Mouse (Mus musculus) midbrain, embryonic 11.5 days (tissue): ENCODE results near the gene Gnat3. TPM values are rescaled to one million over a fixed set of nuclear protein-coding genes. Genes with fewer than 3 reads are reported as not detected.

Source experiments
- ATAC-seq: fragments of 200-750 bp; cut with Nextera tagmentation; 2 replicates; pipeline ENCODE4 v1.8.0; 2017; ENCODE audit warnings: moderate TSS enrichment, moderate library complexity; ENCODE audit not compliant: low FRiP score
- DNase-seq: peaks from one replicate; pipeline ENCODE4 v3.0.0; 2015; ENCODE audit warnings: low spot score; ENCODE audit errors: missing footprints
- H3K27ac ChIP-seq: fragments of 300-500 bp; sonication (generic); 2 replicates; pipeline ENCODE4 v1.5.1; 2014; ENCODE audit warnings: low read depth, low read length
- H3K27me3 ChIP-seq: fragments of 300-500 bp; sonication (generic); 2 replicates; pipeline ENCODE4 v1.6.1; 2014; ENCODE audit warnings: mild to moderate bottlenecking, low read length, moderate library complexity, mixed read lengths; ENCODE audit not compliant: control insufficient read depth, insufficient read depth
- H3K36me3 ChIP-seq: fragments of 300-500 bp; sonication (generic); 2 replicates; pipeline ENCODE4 v1.6.1; 2014; ENCODE audit warnings: mild to moderate bottlenecking, low read length, moderate library complexity, mixed read lengths; ENCODE audit not compliant: control insufficient read depth, insufficient read depth
- H3K4me1 ChIP-seq: fragments of 300-500 bp; sonication (generic); 2 replicates; pipeline ENCODE4 v1.6.1; 2014; ENCODE audit warnings: low read length; ENCODE audit not compliant: control insufficient read depth, insufficient read depth
- H3K4me2 ChIP-seq: fragments of 300-500 bp; sonication (generic); 2 replicates; pipeline ENCODE4 v1.6.1; 2014; ENCODE audit warnings: mild to moderate bottlenecking, moderate library complexity
- H3K4me3 ChIP-seq: fragments of 300-500 bp; sonication (generic); 2 replicates; pipeline ENCODE4 v1.5.1; 2014; ENCODE audit warnings: low read depth, low read length
- H3K9ac ChIP-seq: fragments of 300-500 bp; sonication (generic); 2 replicates; pipeline ENCODE4 v1.6.1; 2014; ENCODE audit warnings: low read length
- H3K9me3 ChIP-seq: fragments of 300-500 bp; sonication (generic); 2 replicates; pipeline ENCODE4 v1.6.1; 2016; ENCODE audit warnings: low read length; ENCODE audit not compliant: control insufficient read depth
- WGBS: fragments of 180-500 bp; shearing (Covaris S2); extraction: QIAGEN DNeasy Blood & Tissue Kit; methylation state at CpG from one replicate; pipeline ENCODE4 v1.1.7; 2014; 5-methylcytosine and 5-hydroxymethylcytosine counted together
- polyA plus RNA-seq: library from polyadenylated mRNA; unstranded; fragments of >200 nt; fragmentation: Nextera tagmentation; extraction: Ambion mirVana; gene quantifications from 2 replicates; pipeline ENCODE4 v1.2.1, GENCODE M21; 2014

The Gnat3 gene
- polyA plus RNA-seq, 1 experiment from 2014 or later: 0.45 TPM

- no peak overlapping the region for H3K4me2 ChIP-seq
- ATAC-seq (no peak), DNase-seq (no peak)
- 65% methylated on average over 6 of the region's 6 CpGs for WGBS
- H3K27me3 ChIP-seq: no peaks in the 10 kb centered on the region
- H3K4me1 ChIP-seq: no peaks in the 10 kb centered on the region
- no peak overlapping the region for H3K9ac ChIP-seq
- no peak overlapping the region for H3K27ac ChIP-seq
- H3K4me3 ChIP-seq: no peak overlapping the region
- H3K9me3 ChIP-seq: no peaks in the 10 kb centered on the region
- H3K36me3 ChIP-seq: no peaks in the 10 kb centered on the region
Measured at GRCm38 (mm10) chr5:18000185-18000584, 37.8 kb downstream of the Gnat3 start.

- DNase-seq (no peak), ATAC-seq (no peak)
- Histone ChIP-seq H3K4me3 (no peak overlapping the region), H3K27me3 (no peaks in the 10 kb centered on the region), H3K4me1 (no peaks in the 10 kb centered on the region), H3K9ac (no peak overlapping the region), H3K9me3 (no peaks in the 10 kb centered on the region), H3K4me2 (no peak overlapping the region), H3K27ac (no peak overlapping the region), H3K36me3 (no peaks in the 10 kb centered on the region)
- 29% methylated on average over 4 of the region's 4 CpGs for WGBS
Measured at GRCm38 (mm10) chr5:18001646-18002045, 39.3 kb downstream of the Gnat3 start.

GRCm38 (mm10) chr5:18003675-18004074 lies 41.3 kb downstream of the Gnat3 start:
- WGBS: 86% methylated on average over 6 of the region's 6 CpGs

GRCm38 (mm10) chr5:18004824-18005611 lies 42.7 kb downstream of the Gnat3 start:
- WGBS: 57% methylated on average over 3 of the region's 3 CpGs
- H3K9ac ChIP-seq: no peak overlapping the region
- H3K4me1 ChIP-seq: no peaks in the 10 kb centered on the region
- no peak overlapping the region for H3K27ac ChIP-seq
- no peaks in the 10 kb centered on the region for H3K27me3 ChIP-seq
- no peak overlapping the region for H3K4me2 ChIP-seq
- DNase-seq (no peak), ATAC-seq (peak; percentile 71; the same call in 1 of the 2 replicates)
- H3K9me3 ChIP-seq: no peaks in the 10 kb centered on the region
- H3K4me3 ChIP-seq: no peak overlapping the region
- H3K36me3 ChIP-seq: no peaks in the 10 kb centered on the region

More at GRCm38 (mm10) chr5:18003675-18004074, 41.3 kb downstream of the Gnat3 start:
- no peak overlapping the region for H3K27ac ChIP-seq
- no peaks in the 10 kb centered on the region for H3K27me3 ChIP-seq
- DNase-seq: no peak
- ATAC-seq: no peak
- no peak overlapping the region for H3K4me2 ChIP-seq
- no peak overlapping the region for H3K4me3 ChIP-seq
- no peaks in the 10 kb centered on the region for H3K36me3 ChIP-seq
- H3K4me1 ChIP-seq: no peaks in the 10 kb centered on the region
- H3K9me3 ChIP-seq: no peaks in the 10 kb centered on the region
- H3K9ac ChIP-seq: no peak overlapping the region

GRCm38 (mm10) chr5:18006157-18006556 lies 43.8 kb downstream of the Gnat3 start:
- no peaks in the 10 kb centered on the region for H3K9me3 ChIP-seq
- no peaks in the 10 kb centered on the region for H3K27me3 ChIP-seq
- DNase-seq (no peak), ATAC-seq (no peak)
- no peaks in the 10 kb centered on the region for H3K4me1 ChIP-seq
- no peak overlapping the region for H3K27ac ChIP-seq
- H3K4me3 ChIP-seq: no peak overlapping the region
- 89% methylated on average over 2 of the region's 2 CpGs for WGBS
- no peak overlapping the region for H3K4me2 ChIP-seq
- H3K36me3 ChIP-seq: no peaks in the 10 kb centered on the region
- H3K9ac ChIP-seq: no peak overlapping the region

- no peak overlapping the region for H3K9ac ChIP-seq
- ATAC-seq: no peak
Measured at GRCm38 (mm10) chr5:18007067-18007466, 44.7 kb downstream of the Gnat3 start.

GRCm38 (mm10) chr5:18010301-18010700 lies 48.0 kb downstream of the Gnat3 start:
- H3K4me2 ChIP-seq: no peak overlapping the region
- no peak overlapping the region for H3K4me3 ChIP-seq
- ATAC-seq (no peak), DNase-seq (no peak)
- no peak overlapping the region for H3K9ac ChIP-seq
- WGBS: 77% methylated on average over 5 of the region's 5 CpGs
- no peak overlapping the region for H3K27ac ChIP-seq
- no peaks in the 10 kb centered on the region for H3K27me3 ChIP-seq
- H3K4me1 ChIP-seq: no peaks in the 10 kb centered on the region
- no peaks in the 10 kb centered on the region for H3K9me3 ChIP-seq
- no peaks in the 10 kb centered on the region for H3K36me3 ChIP-seq

More at GRCm38 (mm10) chr5:18007067-18007466, 44.7 kb downstream of the Gnat3 start:
- H3K36me3 ChIP-seq: no peaks in the 10 kb centered on the region
- H3K27ac ChIP-seq: no peak overlapping the region
- no peaks in the 10 kb centered on the region for H3K9me3 ChIP-seq
- no peaks in the 10 kb centered on the region for H3K4me1 ChIP-seq
- H3K4me2 ChIP-seq: no peak overlapping the region
- no peak overlapping the region for H3K4me3 ChIP-seq
- no peaks in the 10 kb centered on the region for H3K27me3 ChIP-seq
- no peak for DNase-seq

GRCm38 (mm10) chr5:18013196-18013595 lies 50.8 kb downstream of the Gnat3 start:
- no peaks in the 10 kb centered on the region for H3K27me3 ChIP-seq
- no peak overlapping the region for H3K4me2 ChIP-seq
- H3K9ac ChIP-seq: no peak overlapping the region
- no peak overlapping the region for H3K4me3 ChIP-seq
- H3K4me1 ChIP-seq: no peaks in the 10 kb centered on the region
- no peaks in the 10 kb centered on the region for H3K36me3 ChIP-seq
- WGBS: 86% methylated on average over 2 of the region's 2 CpGs
- no peak overlapping the region for H3K27ac ChIP-seq
- no peak for DNase-seq
- H3K9me3 ChIP-seq: no peaks in the 10 kb centered on the region
- no peak for ATAC-seq

- no peaks in the 10 kb centered on the region for H3K27me3 ChIP-seq
- no peaks in the 10 kb centered on the region for H3K4me1 ChIP-seq
- 93% methylated on average over 4 of the region's 4 CpGs for WGBS
- DNase-seq: no peak
- H3K9ac ChIP-seq: no peak overlapping the region
- no peak for ATAC-seq
- H3K4me3 ChIP-seq: no peak overlapping the region
- no peak overlapping the region for H3K4me2 ChIP-seq
- no peaks in the 10 kb centered on the region for H3K36me3 ChIP-seq
- no peak overlapping the region for H3K27ac ChIP-seq
- H3K9me3 ChIP-seq: no peaks in the 10 kb centered on the region
Measured at GRCm38 (mm10) chr5:18014209-18014829, 52.0 kb downstream of the Gnat3 start.
